Mouse (Mus musculus) midbrain, postnatal 0 days (tissue): Measurements from ENCODE around the gene Timp3. TPM values are rescaled to one million over a fixed set of nuclear protein-coding genes. Genes with fewer than 3 reads are reported as not detected.

Experiments
- ATAC-seq: fragments of 200-750 bp; cut with Nextera tagmentation; 2 replicates; pipeline ENCODE4 v1.8.0; 2017; ENCODE audit warnings: moderate number of reproducible peaks, mild to moderate bottlenecking, moderate TSS enrichment, moderate library complexity; ENCODE audit not compliant: low FRiP score
- DNase-seq: peaks from one replicate; pipeline ENCODE4 v3.0.0-alpha.2; 2015; ENCODE audit warnings: low spot score
- H3K27ac ChIP-seq: fragments of 300-500 bp; sonication (generic); 2 replicates; pipeline ENCODE4 v1.5.1; 2014; ENCODE audit warnings: low read depth, mild to moderate bottlenecking, low read length, mixed read lengths
- H3K27me3 ChIP-seq: fragments of 300-500 bp; sonication (generic); 2 replicates; pipeline ENCODE4 v1.6.1; 2014; ENCODE audit warnings: low read length, control low read depth, mixed read lengths; ENCODE audit not compliant: insufficient read depth
- H3K36me3 ChIP-seq: fragments of 300-500 bp; sonication (generic); 2 replicates; pipeline ENCODE4 v1.6.1; 2014; ENCODE audit warnings: low read length, control low read depth, mixed read lengths; ENCODE audit not compliant: insufficient read depth
- H3K4me1 ChIP-seq: fragments of 300-500 bp; sonication (generic); 2 replicates; pipeline ENCODE4 v1.6.1; 2014; ENCODE audit warnings: mild to moderate bottlenecking, control low read depth, antibody characterized with exemption, low read length, mixed read lengths; ENCODE audit not compliant: insufficient read depth
- H3K4me2 ChIP-seq: fragments of 300-500 bp; sonication (generic); 2 replicates; pipeline ENCODE4 v1.6.1; 2014; ENCODE audit warnings: low read depth, mild to moderate bottlenecking, low read length, mixed read lengths; ENCODE audit not compliant: poor library complexity, severe bottlenecking
- H3K4me3 ChIP-seq: fragments of 300-500 bp; sonication (generic); 2 replicates; pipeline ENCODE4 v1.5.1; 2014; ENCODE audit warnings: low read depth, mild to moderate bottlenecking, low read length, moderate library complexity
- H3K9ac ChIP-seq: fragments of 300-500 bp; sonication (generic); replicated peaks from 2 replicates; pipeline ENCODE4 v1.6.1; 2014; ENCODE audit warnings: mild to moderate bottlenecking, low read length, moderate library complexity, mixed read lengths; ENCODE audit not compliant: poor library complexity, severe bottlenecking
- H3K9me3 ChIP-seq: fragments of 300-500 bp; sonication (generic); 2 replicates; pipeline ENCODE4 v1.6.1; 2016; ENCODE audit warnings: low read length, control low read depth
- CTCF ChIP-seq: IDR thresholded peaks from 2 replicates; pipeline ENCODE4 v1.5.1; 2016; ENCODE audit warnings: antibody characterized with exemption, mild to moderate bottlenecking
- WGBS: fragments of 180-500 bp; shearing (Covaris S2); extraction: QIAGEN DNeasy Blood & Tissue Kit; methylation state at CpG from one replicate; pipeline ENCODE4 v1.1.7; 2014; 5-methylcytosine and 5-hydroxymethylcytosine counted together
- polyA plus RNA-seq: library from polyadenylated mRNA; unstranded; fragments of >200 nt; fragmentation: Nextera tagmentation; extraction: Ambion mirVana; gene quantifications from 2 replicates; pipeline ENCODE4 v1.2.1, GENCODE M21; 2015
- total RNA-seq: library from RNA; depleted of rRNA; stranded (reverse); fragments of >200 nt; gene quantifications from 2 replicates; pipeline ENCODE4 v1.2.3, GENCODE M21; 2014

Gene Timp3
- total and polyA plus RNA-seq, 2 experiments from 2014 or later: 47.3 to 105 TPM

DNA sequence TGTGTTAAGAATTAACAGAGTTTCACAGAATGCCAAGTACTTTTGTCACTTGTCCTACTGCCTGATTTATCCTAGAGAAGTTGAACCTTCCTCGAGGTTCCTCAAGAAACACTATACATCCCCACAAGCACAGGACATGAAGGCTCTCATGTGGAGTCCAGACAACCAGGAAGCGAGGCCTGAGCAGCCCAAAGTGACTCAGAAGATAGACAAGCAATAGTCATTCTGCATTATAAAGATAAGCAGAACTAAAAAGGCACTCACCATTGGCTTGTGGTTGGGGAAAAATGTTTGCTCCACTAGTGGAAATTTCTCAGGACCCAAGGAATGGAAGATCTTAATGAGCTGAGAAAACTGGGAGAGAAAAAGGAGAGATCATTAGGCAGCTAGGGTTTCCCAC, 51.1 kb downstream of the Timp3 start:
- 79% methylated on average over 2 of the region's 2 CpGs for WGBS
- Histone ChIP-seq H3K27me3 (no peaks in the 10 kb centered on the region), H3K36me3 (peaks cover 13% of the 10 kb centered on the region; the same call in 1 of the 2 replicates), H3K27ac (no peak overlapping the region), H3K4me3 (no peak overlapping the region), H3K4me2 (no peak overlapping the region), H3K9ac (no peak overlapping the region), H3K4me1 (no peaks in the 10 kb centered on the region), H3K9me3 (no peaks in the 10 kb centered on the region)
- ATAC-seq (no peak), DNase-seq (no peak)
- no peak for TF ChIP-seq CTCF

DNA sequence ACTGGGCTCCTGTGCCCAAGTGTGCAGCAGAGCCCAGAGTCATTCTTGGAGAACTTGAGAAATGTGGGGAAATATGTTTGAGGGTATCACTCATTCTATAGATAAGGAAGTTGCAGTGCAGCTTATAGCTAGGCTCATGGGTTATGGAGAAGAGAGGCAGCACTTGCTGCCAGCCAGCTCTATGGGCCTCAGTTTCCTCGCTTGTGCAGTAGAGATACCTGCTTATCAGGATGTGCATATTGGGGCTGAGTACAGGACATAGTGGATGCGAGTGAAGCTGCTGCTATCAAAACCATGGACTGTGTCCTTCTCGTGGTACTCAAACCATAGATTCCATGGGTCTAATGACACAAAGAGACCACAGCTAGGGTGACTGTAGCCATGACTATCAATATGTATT, 52.3 kb downstream of the Timp3 start:
- WGBS: 95% methylated on average over 3 of the region's 3 CpGs
- no peak for DNase-seq
- H3K4me1 ChIP-seq: no peaks in the 10 kb centered on the region
- no peak for ATAC-seq
- no peak for TF ChIP-seq CTCF
- no peaks in the 10 kb centered on the region for H3K27me3 ChIP-seq
- no peaks in the 10 kb centered on the region for H3K9me3 ChIP-seq
- H3K36me3 ChIP-seq: peaks cover 13% of the 10 kb centered on the region; the same call in 1 of the 2 replicates
- H3K27ac ChIP-seq: no peak overlapping the region
- H3K4me2 ChIP-seq: no peak overlapping the region
- H3K9ac ChIP-seq: no peak overlapping the region
- H3K4me3 ChIP-seq: no peak overlapping the region

DNA sequence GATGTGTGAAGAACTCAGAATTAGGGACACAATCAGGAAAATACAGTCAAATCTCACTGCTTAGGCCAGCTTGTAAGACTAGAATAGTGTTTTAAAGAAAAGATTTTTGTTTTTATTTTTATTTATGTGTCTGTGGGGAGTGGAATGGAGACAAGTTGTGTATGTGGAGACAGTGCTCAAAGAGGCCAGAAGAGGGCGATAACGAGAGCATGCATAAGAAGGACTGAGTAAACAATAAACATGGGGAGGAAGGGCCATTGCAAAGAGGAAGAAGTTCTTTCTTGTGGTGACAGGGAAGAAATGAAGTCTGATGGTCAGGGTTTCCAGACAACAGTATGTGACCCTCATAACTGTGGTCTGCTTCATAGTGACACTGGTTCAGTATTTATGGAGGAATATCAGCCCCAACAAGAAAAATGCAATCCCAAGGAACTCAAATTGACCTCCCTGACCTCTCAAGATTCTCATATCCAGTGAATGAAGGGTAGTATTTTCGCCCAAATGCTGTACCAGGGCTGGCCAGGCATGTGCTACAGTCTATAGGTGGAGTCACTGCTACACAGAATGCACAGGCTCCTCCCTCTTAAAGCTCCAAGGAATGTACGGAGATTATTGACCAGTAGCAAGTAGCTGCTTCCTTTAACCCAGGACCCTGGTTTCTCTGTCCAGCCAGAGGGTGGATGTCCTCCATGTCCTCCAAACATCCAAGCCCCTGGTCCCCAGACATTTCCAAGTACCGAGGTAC, 56.8 kb downstream of the Timp3 start:
- ATAC-seq: no peak
- Histone ChIP-seq H3K36me3 (peaks cover 4% of the 10 kb centered on the region; the same call in 1 of the 2 replicates), H3K4me2 (no peak overlapping the region), H3K4me1 (no peaks in the 10 kb centered on the region), H3K27ac (no peak overlapping the region), H3K9ac (no peak overlapping the region), H3K9me3 (no peaks in the 10 kb centered on the region), H3K4me3 (no peak overlapping the region), H3K27me3 (no peaks in the 10 kb centered on the region)
- TF ChIP-seq CTCF: peak; percentile 68
- no peak for DNase-seq
- 64% methylated on average over 5 of the region's 5 CpGs for WGBS

DNA sequence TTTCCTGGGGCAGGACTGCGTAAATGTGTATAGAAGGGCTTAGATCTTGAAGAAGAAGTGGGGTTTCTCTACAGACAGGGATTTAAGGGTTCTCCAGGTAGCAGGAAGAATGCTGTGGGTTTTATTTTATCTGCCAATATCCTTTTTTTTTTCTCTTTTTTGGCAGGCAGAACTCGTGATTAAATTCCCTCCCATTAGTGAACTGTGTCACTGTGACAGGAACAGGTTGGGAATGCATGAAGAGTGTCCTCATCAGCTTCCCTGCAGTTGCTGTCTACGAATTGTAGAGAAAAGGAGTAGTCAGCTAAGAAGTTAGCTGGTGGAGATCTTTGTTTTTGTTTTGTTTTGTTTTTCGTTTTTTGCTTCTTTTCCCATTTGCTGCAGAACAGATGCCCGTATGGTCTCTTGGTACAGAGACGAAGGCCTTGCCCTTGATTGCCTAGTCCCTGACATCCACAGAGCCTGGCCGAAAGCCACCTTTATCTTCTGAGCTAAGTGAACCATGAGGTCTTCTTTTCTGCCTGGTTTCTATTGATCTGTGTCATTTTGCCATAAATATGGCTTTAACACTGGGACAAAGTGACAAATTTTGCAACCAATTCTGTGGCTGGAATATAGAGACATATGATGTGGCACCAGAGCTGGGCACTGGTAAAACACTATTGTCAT, 58.3 kb downstream of the Timp3 start:
- WGBS: 53% methylated on average over 7 of the region's 7 CpGs
- H3K4me1 ChIP-seq: no peaks in the 10 kb centered on the region
- H3K27ac ChIP-seq: no peak overlapping the region
- H3K9me3 ChIP-seq: no peaks in the 10 kb centered on the region
- no peak overlapping the region for H3K4me2 ChIP-seq
- DNase-seq: no peak
- TF ChIP-seq CTCF: no peak
- no peaks in the 10 kb centered on the region for H3K27me3 ChIP-seq
- no peak overlapping the region for H3K4me3 ChIP-seq
- H3K36me3 ChIP-seq: 0 out of 2 replicates have a peak, but pooled peaks cover 4% of the 10 kb centered on the region
- ATAC-seq: no peak
- H3K9ac ChIP-seq: no peak overlapping the region

DNA sequence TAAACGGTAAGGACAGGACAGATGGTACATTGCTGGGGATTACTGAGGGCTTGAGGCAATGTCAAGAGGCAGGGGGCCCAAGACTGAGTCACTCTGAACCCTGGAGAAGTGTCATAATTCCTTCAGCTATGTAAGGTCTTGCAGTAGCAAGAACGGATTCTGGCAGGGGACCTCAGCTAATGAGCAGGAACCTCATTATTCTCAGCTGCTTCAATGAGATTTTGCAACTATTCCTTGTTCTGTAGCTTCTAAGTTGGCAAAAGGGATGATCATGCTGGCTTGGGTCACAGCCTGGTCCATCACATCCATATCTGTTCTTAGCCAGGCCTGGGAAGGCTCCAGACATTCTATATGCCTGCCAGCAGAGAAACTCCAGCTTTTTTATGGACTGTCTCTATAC, 59.0 kb downstream of the Timp3 start:
- Histone ChIP-seq H3K4me2 (no peak overlapping the region), H3K27ac (0 out of 2 replicates have a peak overlapping the region, but pooled peaks have one; percentile 6), H3K4me1 (no peaks in the 10 kb centered on the region), H3K9me3 (no peaks in the 10 kb centered on the region), H3K9ac (no peak overlapping the region), H3K27me3 (no peaks in the 10 kb centered on the region), H3K4me3 (no peak overlapping the region), H3K36me3 (0 out of 2 replicates have a peak, but pooled peaks cover 3% of the 10 kb centered on the region)
- ATAC-seq (no peak), DNase-seq (peak; percentile 62)
- 28% methylated on average over 2 of the region's 2 CpGs for whole genome bisulfite sequencing
- no peak for TF ChIP-seq CTCF

DNA sequence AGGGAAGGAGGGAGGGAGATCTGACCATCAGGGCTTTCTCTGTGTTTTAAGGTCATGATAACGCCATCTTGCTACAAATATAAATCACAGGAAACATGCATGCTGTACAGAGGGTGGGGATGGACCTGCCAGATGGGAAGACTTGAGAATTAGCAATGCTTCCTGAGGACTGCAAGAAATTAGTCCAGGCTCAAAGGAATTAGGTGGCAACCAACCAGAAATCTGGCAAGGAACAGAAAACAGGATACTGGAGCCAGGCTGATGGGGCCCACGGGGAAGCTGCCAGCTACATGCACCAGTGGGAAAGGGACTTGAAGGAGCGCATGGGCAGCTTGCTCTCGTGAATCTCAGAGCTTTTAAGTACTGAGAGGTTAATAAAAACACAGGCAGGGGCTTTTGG, 59.5 kb downstream of the Timp3 start:
- H3K27me3 ChIP-seq: no peaks in the 10 kb centered on the region
- H3K27ac ChIP-seq: no peak overlapping the region
- H3K9ac ChIP-seq: no peak overlapping the region
- H3K4me3 ChIP-seq: no peak overlapping the region
- no peak for TF ChIP-seq CTCF
- WGBS: 60% methylated on average over 4 of the region's 4 CpGs
- H3K4me1 ChIP-seq: no peaks in the 10 kb centered on the region
- no peak overlapping the region for H3K4me2 ChIP-seq
- DNase-seq (peak; percentile 80), ATAC-seq (no peak)
- no peaks in the 10 kb centered on the region for H3K36me3 ChIP-seq
- H3K9me3 ChIP-seq: no peaks in the 10 kb centered on the region
